Mouse (Mus musculus) spleen, adult 2 months (tissue): ENCODE results near the gene Gm10577.

Experiments used
- CTCF ChIP-seq: fragments of 200-500 bp; IDR thresholded peaks from 2 replicates; pipeline ENCODE4 v1.5.1; 2011; ENCODE audit warnings: mild to moderate bottlenecking, inconsistent platforms; ENCODE audit not compliant: insufficient read depth, insufficient read length, insufficient replicate concordance; ENCODE audit errors: extremely low read depth
- POLR2A ChIP-seq: fragments of 200-500 bp; IDR thresholded peaks from 2 replicates; pipeline ENCODE4 v1.6.1; 2011; ENCODE audit warnings: low read depth, low read length, inconsistent platforms

GRCm38 (mm10) chr4:101017806-101018205 lies 2.7 kb downstream of the Gm10577 start:
- TF ChIP-seq POLR2A (no peak), CTCF (no peak)
